Mouse (Mus musculus) C2C12 (cell line): Measurements from ENCODE around the gene Syce3.

Experiments
- CEBPB ChIP-seq: IDR thresholded peaks from one replicate; pipeline ENCODE4 v1.6.1; 2011; ENCODE audit warnings: low read depth, mild to moderate bottlenecking, control low read depth, moderate library complexity
- CTCF ChIP-seq: IDR thresholded peaks from one replicate; pipeline ENCODE4 v1.5.1; 2011; ENCODE audit not compliant: control insufficient read depth, insufficient read depth, insufficient read length

DNA sequence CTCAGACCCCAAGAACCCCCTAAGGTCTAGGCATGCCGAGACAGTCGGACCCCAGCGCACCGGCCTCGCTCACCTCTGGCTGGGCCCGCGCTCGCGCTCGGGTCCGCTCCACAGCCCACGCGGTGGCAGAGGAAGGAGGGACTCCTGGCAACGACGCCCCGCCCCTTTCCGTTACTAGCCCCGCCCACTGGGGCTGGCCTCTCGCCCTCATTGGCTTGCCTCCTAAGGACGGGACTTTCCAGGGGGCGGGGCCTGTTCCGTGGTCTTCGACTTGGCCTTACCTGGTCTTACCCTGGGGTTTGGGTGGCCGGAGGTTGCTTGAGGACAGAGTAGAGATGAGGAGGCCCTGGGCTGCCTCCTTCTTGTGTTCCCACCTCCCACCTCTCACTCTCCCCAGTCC is at the start of gene Syce3:
- TF ChIP-seq CTCF (no peak), CEBPB (no peak)
